Comparison of ENCODE assay signal across 21 mouse cellular contexts in the genomic region with DNA sequence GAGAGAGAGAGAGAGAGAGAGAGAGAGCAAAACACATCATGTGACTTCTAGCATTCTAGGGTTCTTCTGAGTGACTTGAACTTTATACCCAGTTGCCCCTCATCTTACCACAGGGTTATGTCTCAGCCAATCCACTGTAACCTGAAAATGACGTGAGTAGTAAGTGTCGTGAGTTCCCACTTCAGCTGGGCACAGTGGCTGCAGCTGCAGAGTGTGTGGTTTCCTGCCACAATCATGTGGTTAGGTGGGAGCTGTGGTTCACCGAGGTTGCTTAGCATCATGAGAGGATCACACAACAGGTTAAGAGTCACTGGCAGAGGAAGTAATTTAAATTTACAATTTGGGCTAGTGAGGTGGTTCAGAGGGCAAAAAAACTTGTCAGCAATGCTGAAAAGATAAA.
DNase-seq lines count a peak whose midpoint lies in the region; ATAC-seq and TF ChIP-seq lines count a peak whose summit lies in the region.
"Had no signal": no experiment of that assay in that cellular context is flagged by ENCODE, and none has a peak within 500 bp of the region (broad histone marks: within the 10 kb centered on the region; RNA-seq: fewer than 3 reads in every experiment).

No protein-coding gene starts in this region.

- peak; percentile 89 for ATAC-seq in CD4-positive, CD25-positive, alpha-beta regulatory T cell, adult 4 months
- peak; percentile 97 to 99 for ATAC-seq in hematopoietic stem cell, adult 5-6 weeks (replicated peaks in 1 of 2; ENCODE audit: insufficient read depth in 1 of 2, low FRiP score in 2 of 2, low TSS enrichment in 1 of 2, low read depth in 1 of 2, poor library complexity in 2 of 2, severe bottlenecking in 2 of 2)
- ATAC-seq: hindbrain, embryonic 16.5 days had no signal

- no peak overlapping the region for H3K27ac ChIP-seq in spleen, adult 2 months (ENCODE audit: insufficient read depth, low read length)
- H3K27ac ChIP-seq: embryonic facial prominence, embryonic 15.5 days; forebrain, embryonic 12.5 days; limb, embryonic 10.5 days had no signal

- no peak for TF ChIP-seq CTCF in spleen, adult 2 months (IDR thresholded peaks at IDR 0.05; ENCODE audit: extremely low read depth, insufficient read depth, insufficient read length, insufficient replicate concordance)

- H3K36me3 ChIP-seq in spleen, adult 2 months (ENCODE audit: control insufficient read depth, insufficient read depth, low read length) = no peaks in the 10 kb centered on the region
- H3K36me3 ChIP-seq: embryonic facial prominence, embryonic 15.5 days; forebrain, embryonic 12.5 days; limb, embryonic 10.5 days had no signal

- intact Hi-C loops in left cerebral cortex, postnatal 10 days (cut with DNase I) = no loop called here

- no peak overlapping the region for H3K4me3 ChIP-seq in spleen, adult 2 months (ENCODE audit: extremely low read depth, insufficient read depth, insufficient read length)
- H3K4me3 ChIP-seq: embryonic facial prominence, embryonic 15.5 days; forebrain, embryonic 12.5 days; limb, embryonic 10.5 days; myocyte had no signal

- H3K4me1 ChIP-seq in spleen, adult 2 months (ENCODE audit: control insufficient read depth, insufficient read depth, insufficient read length) = no peaks in the 10 kb centered on the region
- H3K4me1 ChIP-seq: embryonic facial prominence, embryonic 15.5 days; forebrain, embryonic 12.5 days; limb, embryonic 10.5 days had no signal

- peak; percentile 66 to 67 for DNase-seq in spleen, adult 2 months (ENCODE audit: low read depth in 1 of 2, low spot score in 2 of 2)
- DNase-seq in thymus, postnatal 36 days = peak; percentile 46 to 50
- DNase-seq in left cerebral cortex, adult 8-10 months (ENCODE audit: low spot score in 2 of 2) = no peak
- no peak for DNase-seq in left cerebral cortex, postnatal 10 days (ENCODE audit: extremely low spot score in 1 of 2, low spot score in 2 of 2)
- DNase-seq in urinary bladder, adult 2 months (ENCODE audit: low spot score) = no peak
- DNase-seq: adrenal gland, postnatal 36 days; cerebellum, adult 9-10 months; gastrocnemius, postnatal 36 days; heart, postnatal 14 days; kidney, adult 8-10 months; kidney, postnatal 36 days; lung, adult 2 months; lung, postnatal 36 days; retina, postnatal 1 day had no signal

- WGBS in spleen, adult 2 months = 2% methylated on average over 3 of the region's 3 CpGs

- H3K27me3 ChIP-seq in spleen, adult 2 months (ENCODE audit: control insufficient read depth, insufficient read depth, low read length) = no peaks in the 10 kb centered on the region
- H3K27me3 ChIP-seq: embryonic facial prominence, embryonic 15.5 days; forebrain, embryonic 12.5 days had no signal

- TF ChIP-seq POLR2A in spleen, adult 2 months (IDR thresholded peaks at IDR 0.05; ENCODE audit: low read depth, low read length) = no peak

Comparison
In these comparisons a context has a peak if more than half of its experiments do, and no peak if none do; other contexts are left out.
1. DNase-seq: peak in spleen, adult 2 months (2 of 2) and thymus, postnatal 36 days (2 of 2); none in left cerebral cortex, adult 8-10 months (0 of 2), left cerebral cortex, postnatal 10 days (0 of 2) and urinary bladder, adult 2 months (single experiment).